Mouse (Mus musculus) lung, embryonic 15.5 days (tissue): Measurements from ENCODE around the gene Elavl1. TPM values are rescaled to one million over a fixed set of nuclear protein-coding genes. Genes with fewer than 3 reads are reported as not detected.
"Not testable (repeated sequence)": the region's sequence is repeated elsewhere in the genome, so short reads cannot be mapped to it uniquely, and the experiment has no call there.

Source experiments
- ATAC-seq: fragments of 200-750 bp; cut with Nextera tagmentation; 2 replicates; pipeline ENCODE4 v1.8.0; 2017; ENCODE audit warnings: moderate number of reproducible peaks, borderline replicate concordance; ENCODE audit not compliant: low FRiP score, low TSS enrichment; ENCODE audit errors: extremely low read depth
- H3K27ac ChIP-seq: fragments of 300-500 bp; sonication (generic); 2 replicates; pipeline ENCODE4 v1.5.1; 2015; ENCODE audit warnings: moderate library complexity, mild to moderate bottlenecking, inconsistent platforms
- H3K27me3 ChIP-seq: fragments of 300-500 bp; sonication (generic); 2 replicates; pipeline ENCODE4 v1.6.1; 2015; ENCODE audit warnings: inconsistent platforms
- H3K36me3 ChIP-seq: fragments of 300-500 bp; sonication (generic); 2 replicates; pipeline ENCODE4 v1.6.1; 2015; ENCODE audit warnings: inconsistent platforms
- H3K4me1 ChIP-seq: fragments of 300-500 bp; sonication (generic); 2 replicates; pipeline ENCODE4 v1.6.1; 2015; ENCODE audit warnings: inconsistent platforms
- H3K4me2 ChIP-seq: fragments of 300-500 bp; sonication (generic); 2 replicates; pipeline ENCODE4 v1.6.1; 2015; ENCODE audit warnings: inconsistent platforms, mild to moderate bottlenecking, moderate library complexity
- H3K4me3 ChIP-seq: fragments of 300-500 bp; sonication (generic); 2 replicates; pipeline ENCODE4 v1.5.1; 2015; ENCODE audit warnings: mild to moderate bottlenecking, inconsistent platforms
- H3K9ac ChIP-seq: fragments of 300-500 bp; sonication (generic); 2 replicates; pipeline ENCODE4 v1.6.1; 2015; ENCODE audit warnings: inconsistent platforms
- H3K9me3 ChIP-seq: fragments of 300-500 bp; sonication (generic); 2 replicates; pipeline ENCODE4 v1.6.1; 2016; ENCODE audit warnings: inconsistent platforms
- WGBS: fragments of 180-500 bp; shearing (Covaris S2); methylation state at CpG from one replicate; pipeline ENCODE4 v1.1.7; 2015; 5-methylcytosine and 5-hydroxymethylcytosine counted together
- polyA plus RNA-seq: library from polyadenylated mRNA; unstranded; fragments of >200 nt; fragmentation: Nextera tagmentation; extraction: Ambion mirVana; gene quantifications from 2 replicates; pipeline ENCODE4 v1.2.1, GENCODE M21; 2015

Gene Elavl1
- polyA plus RNA-seq, 1 experiment from 2014 or later = 270 TPM

- not testable (repeated sequence) for H3K9me3 ChIP-seq
- 88% methylated on average over 7 of the region's 7 CpGs for WGBS
Observed at GRCm38 (mm10) chr8:4255471-4255870, 69.7 kb downstream of the Elavl1 start.

GRCm38 (mm10) chr8:4254001-4254400 lies 71.2 kb downstream of the Elavl1 start:
- WGBS = 59% methylated on average over 6 of the region's 6 CpGs
- Histone ChIP-seq H3K27me3 (no peaks in the 10 kb centered on the region), H3K27ac (peak overlapping the region; percentile 92), H3K4me1 (peaks cover 43% of the 10 kb centered on the region), H3K9ac (0 out of 2 replicates have a peak overlapping the region, but pooled peaks have one; percentile 19), H3K9me3 (no peaks in the 10 kb centered on the region), H3K36me3 (peaks cover 21% of the 10 kb centered on the region), H3K4me2 (peak overlapping the region; percentile 88), H3K4me3 (peak overlapping the region; percentile 99)
- no peak for ATAC-seq

More at GRCm38 (mm10) chr8:4255471-4255870, 69.7 kb downstream of the Elavl1 start:
- H3K4me3 ChIP-seq, H3K27me3 ChIP-seq, H3K9ac ChIP-seq, H3K27ac ChIP-seq, ATAC-seq, H3K4me2 ChIP-seq: not testable (repeated sequence)
- peaks cover 43% of the 10 kb centered on the region for H3K4me1 ChIP-seq
- peaks cover 29% of the 10 kb centered on the region for H3K36me3 ChIP-seq

- Histone ChIP-seq H3K9me3 (no peaks in the 10 kb centered on the region), H3K36me3 (peaks cover 25% of the 10 kb centered on the region), H3K4me3 (peak within 1 kb of the TSS; percentile 99), H3K27me3 (no peaks in the 10 kb centered on the region), H3K27ac (peak within 1 kb of the TSS; percentile 92), H3K4me2 (peak within 1 kb of the TSS; percentile 88), H3K4me1 (peaks cover 47% of the 10 kb centered on the region), H3K9ac (peak within 1 kb of the TSS; percentile 96)
- peak; percentile 92 for ATAC-seq
- under 1% methylated on average over 69 of the region's 69 CpGs for WGBS
Observed at GRCm38 (mm10) chr8:4252934-4253841, 72.0 kb downstream of the Elavl1 start, which contains the start of gene Snapc2. Gene Snapc2, plus strand, starts transcription at chr8:4253080.

- Histone ChIP-seq H3K27me3 (no peaks in the 10 kb centered on the region), H3K4me3 (peak overlapping the region; percentile 99), H3K27ac (no peak overlapping the region; the same call in 1 of the 2 replicates), H3K4me1 (peaks cover 37% of the 10 kb centered on the region), H3K9me3 (no peaks in the 10 kb centered on the region), H3K9ac (peak overlapping the region; percentile 96), H3K36me3 (peaks cover 28% of the 10 kb centered on the region), H3K4me2 (peak overlapping the region; percentile 88)
- 44% methylated on average over 8 of the region's 8 CpGs for WGBS
- ATAC-seq = no peak
Observed at GRCm38 (mm10) chr8:4252116-4252760, 73.0 kb downstream of the Elavl1 start.

GRCm38 (mm10) chr8:4250306-4250970 lies 74.8 kb downstream of the Elavl1 start:
- WGBS = 39% methylated on average over 26 of the region's 26 CpGs
- Histone ChIP-seq H3K4me1 (peaks cover 30% of the 10 kb centered on the region), H3K9ac (no peak overlapping the region), H3K4me2 (no peak overlapping the region), H3K27me3 (no peaks in the 10 kb centered on the region), H3K27ac (no peak overlapping the region), H3K36me3 (peaks cover 34% of the 10 kb centered on the region), H3K9me3 (no peaks in the 10 kb centered on the region), H3K4me3 (no peak overlapping the region)
- ATAC-seq = no peak

GRCm38 (mm10) chr8:4249213-4249612 lies 76.0 kb downstream of the Elavl1 start:
- no peaks in the 10 kb centered on the region for H3K27me3 ChIP-seq
- WGBS = 11% methylated on average over 29 of the region's 29 CpGs
- H3K4me2 ChIP-seq = no peak overlapping the region
- no peaks in the 10 kb centered on the region for H3K9me3 ChIP-seq
- no peak overlapping the region for H3K27ac ChIP-seq
- 0 out of 2 replicates have a peak overlapping the region, but pooled peaks have one; percentile 6 for H3K9ac ChIP-seq
- peaks cover 36% of the 10 kb centered on the region for H3K36me3 ChIP-seq
- peaks cover 27% of the 10 kb centered on the region for H3K4me1 ChIP-seq
- no peak for ATAC-seq
- no peak overlapping the region for H3K4me3 ChIP-seq

GRCm38 (mm10) chr8:4247951-4248540 lies 77.2 kb downstream of the Elavl1 start, which contains the start of gene Tgfbr3l:
Gene Tgfbr3l, plus strand, starts transcription at chr8:4248214.
- WGBS = 73% methylated on average over 15 of the region's 15 CpGs
- H3K9ac ChIP-seq = 0 out of 2 replicates have a peak within 1 kb of the TSS, but pooled peaks have one; percentile 6
- peaks cover 19% of the 10 kb centered on the region for H3K4me1 ChIP-seq
- ATAC-seq = no peak
- H3K9me3 ChIP-seq = no peaks in the 10 kb centered on the region
- H3K27me3 ChIP-seq = no peaks in the 10 kb centered on the region
- H3K27ac ChIP-seq = no peak within 1 kb of the TSS
- no peak within 1 kb of the TSS for H3K4me3 ChIP-seq
- H3K4me2 ChIP-seq = no peak within 1 kb of the TSS
- peaks cover 48% of the 10 kb centered on the region for H3K36me3 ChIP-seq

- H3K27me3 ChIP-seq = no peaks in the 10 kb centered on the region
- no peak overlapping the region for H3K4me2 ChIP-seq
- 78% methylated on average over 8 of the region's 8 CpGs for WGBS
- peaks cover 14% of the 10 kb centered on the region for H3K4me1 ChIP-seq
- no peak overlapping the region for H3K4me3 ChIP-seq
- peaks cover 54% of the 10 kb centered on the region for H3K36me3 ChIP-seq
- H3K9ac ChIP-seq = no peak overlapping the region
- ATAC-seq = no peak
- no peaks in the 10 kb centered on the region for H3K9me3 ChIP-seq
- no peak overlapping the region for H3K27ac ChIP-seq
Observed at GRCm38 (mm10) chr8:4247241-4247640, 78.0 kb downstream of the Elavl1 start.

GRCm38 (mm10) chr8:4245737-4246136 lies 79.5 kb downstream of the Elavl1 start:
- no peak for ATAC-seq
- 83% methylated on average over 13 of the region's 13 CpGs for WGBS
- Histone ChIP-seq H3K9ac (no peak overlapping the region), H3K9me3 (no peaks in the 10 kb centered on the region), H3K27ac (no peak overlapping the region), H3K4me3 (no peak overlapping the region), H3K36me3 (peaks cover 57% of the 10 kb centered on the region), H3K27me3 (no peaks in the 10 kb centered on the region), H3K4me2 (no peak overlapping the region), H3K4me1 (peaks cover 18% of the 10 kb centered on the region)

GRCm38 (mm10) chr8:4245061-4245460 lies 80.2 kb downstream of the Elavl1 start:
- Histone ChIP-seq H3K27ac (no peak overlapping the region), H3K9me3 (no peaks in the 10 kb centered on the region), H3K27me3 (no peaks in the 10 kb centered on the region), H3K4me2 (no peak overlapping the region), H3K9ac (no peak overlapping the region), H3K4me3 (no peak overlapping the region), H3K36me3 (peaks cover 57% of the 10 kb centered on the region), H3K4me1 (peaks cover 19% of the 10 kb centered on the region)
- 95% methylated on average over 5 of the region's 5 CpGs for WGBS
- no peak for ATAC-seq
